Mouse (Mus musculus) forebrain, postnatal 0 days (tissue): ENCODE measurements around the gene Tfcp2. TPM values are rescaled to one million over a fixed set of nuclear protein-coding genes. Genes with fewer than 3 reads are reported as not detected.

ENCODE experiments used
- ATAC-seq: fragments of 200-750 bp; cut with Nextera tagmentation; 2 replicates; pipeline ENCODE4 v1.8.0; 2017; ENCODE audit warnings: mild to moderate bottlenecking, moderate library complexity
- DNase-seq: peaks from one replicate; pipeline ENCODE4 v3.0.0-alpha.2; 2015
- H3K27ac ChIP-seq: fragments of 300-500 bp; sonication (generic); 2 replicates; pipeline ENCODE4 v1.5.1; 2014; ENCODE audit warnings: low read depth, mild to moderate bottlenecking, antibody characterized with exemption, low read length, moderate library complexity, mixed read lengths
- H3K27me3 ChIP-seq: fragments of 300-500 bp; sonication (generic); 2 replicates; pipeline ENCODE4 v1.6.1; 2014; ENCODE audit warnings: mild to moderate bottlenecking, low read length, mixed read lengths; ENCODE audit not compliant: insufficient read depth
- H3K36me3 ChIP-seq: fragments of 300-500 bp; sonication (generic); 2 replicates; pipeline ENCODE4 v1.6.1; 2014; ENCODE audit warnings: mild to moderate bottlenecking, moderate library complexity; ENCODE audit not compliant: insufficient read depth
- H3K4me1 ChIP-seq: fragments of 300-500 bp; sonication (generic); 2 replicates; pipeline ENCODE4 v1.6.1; 2014; ENCODE audit warnings: antibody characterized with exemption; ENCODE audit not compliant: insufficient read depth
- H3K4me2 ChIP-seq: fragments of 300-500 bp; sonication (generic); 2 replicates; pipeline ENCODE4 v1.6.1; 2014; ENCODE audit warnings: low read depth, mild to moderate bottlenecking, moderate library complexity
- H3K4me3 ChIP-seq: fragments of 300-500 bp; sonication (generic); 2 replicates; pipeline ENCODE4 v1.5.1; 2014; ENCODE audit warnings: low read depth, low read length, mixed read lengths
- H3K9ac ChIP-seq: fragments of 300-500 bp; sonication (generic); 2 replicates; pipeline ENCODE4 v1.6.1; 2014; ENCODE audit warnings: mild to moderate bottlenecking
- H3K9me3 ChIP-seq: fragments of 300-500 bp; sonication (generic); 2 replicates; pipeline ENCODE4 v1.6.1; 2016; ENCODE audit warnings: low read length
- CTCF ChIP-seq: sonication (generic); IDR thresholded peaks from 2 replicates; pipeline ENCODE4 v1.5.1; 2016; ENCODE audit warnings: antibody characterized with exemption, control low read depth, low read depth
- WGBS: fragments of 180-500 bp; shearing (Covaris S2); extraction: QIAGEN DNeasy Blood & Tissue Kit; methylation state at CpG from one replicate; pipeline ENCODE4 v1.1.7; 2014; 5-methylcytosine and 5-hydroxymethylcytosine counted together
- polyA plus RNA-seq: library from polyadenylated mRNA; unstranded; fragments of >200 nt; fragmentation: Nextera tagmentation; extraction: Ambion mirVana; gene quantifications from 2 replicates; pipeline ENCODE4 v1.2.1, GENCODE M21; 2015
- total RNA-seq: library from RNA; depleted of rRNA; stranded (reverse); fragments of >200 nt; gene quantifications from 2 replicates; pipeline ENCODE4 v1.2.3, GENCODE M21; 2014

The Tfcp2 gene
- total and polyA plus RNA-seq, 2 experiments from 2014 or later = 29.0 to 34.5 TPM

- 94% methylated on average over 9 of the region's 9 CpGs for WGBS
- Histone ChIP-seq H3K9me3 (no peaks in the 10 kb centered on the region), H3K27me3 (no peaks in the 10 kb centered on the region), H3K4me3 (no peak overlapping the region), H3K27ac (no peak overlapping the region), H3K36me3 (peaks cover 4% of the 10 kb centered on the region; the same call in 1 of the 2 replicates), H3K4me1 (no peaks in the 10 kb centered on the region), H3K9ac (no peak overlapping the region), H3K4me2 (no peak overlapping the region)
- no peak for ATAC-seq
- no peak for DNase-seq
- TF ChIP-seq CTCF = no peak
Observed at GRCm38 (mm10) chr15:100539411-100539810, 12.4 kb downstream of the Tfcp2 start.

GRCm38 (mm10) chr15:100537913-100538312 lies 13.9 kb downstream of the Tfcp2 start:
- Histone ChIP-seq H3K9me3 (no peaks in the 10 kb centered on the region), H3K4me1 (no peaks in the 10 kb centered on the region), H3K9ac (no peak overlapping the region), H3K27ac (no peak overlapping the region), H3K4me2 (no peak overlapping the region), H3K36me3 (peaks cover 4% of the 10 kb centered on the region; the same call in 1 of the 2 replicates), H3K27me3 (no peaks in the 10 kb centered on the region), H3K4me3 (no peak overlapping the region)
- ATAC-seq (no peak), DNase-seq (peak; percentile 50)
- 91% methylated on average over 6 of the region's 6 CpGs for WGBS
- TF ChIP-seq CTCF = peak; percentile 57

- Histone ChIP-seq H3K27me3 (no peaks in the 10 kb centered on the region), H3K4me1 (no peaks in the 10 kb centered on the region), H3K4me2 (no peak overlapping the region), H3K36me3 (peaks cover 7% of the 10 kb centered on the region; the same call in 1 of the 2 replicates), H3K9me3 (no peaks in the 10 kb centered on the region), H3K4me3 (no peak overlapping the region), H3K27ac (no peak overlapping the region), H3K9ac (no peak overlapping the region)
- ATAC-seq = no peak
- no peak for DNase-seq
- WGBS = 78% methylated on average over 5 of the region's 5 CpGs
- no peak for TF ChIP-seq CTCF
Observed at GRCm38 (mm10) chr15:100527900-100528299, 23.9 kb downstream of the Tfcp2 start.

- TF ChIP-seq CTCF = no peak
- no peaks in the 10 kb centered on the region for H3K9me3 ChIP-seq
- H3K27me3 ChIP-seq = no peaks in the 10 kb centered on the region
- H3K9ac ChIP-seq = no peak overlapping the region
- no peak overlapping the region for H3K4me2 ChIP-seq
- DNase-seq (no peak), ATAC-seq (no peak)
- H3K27ac ChIP-seq = no peak overlapping the region
- no peaks in the 10 kb centered on the region for H3K4me1 ChIP-seq
- 94% methylated on average over 14 of the region's 14 CpGs for WGBS
- no peak overlapping the region for H3K4me3 ChIP-seq
- peaks cover 21% of the 10 kb centered on the region for H3K36me3 ChIP-seq
Observed at GRCm38 (mm10) chr15:100525405-100525804, 26.4 kb downstream of the Tfcp2 start.

GRCm38 (mm10) chr15:100520306-100520705 lies 31.5 kb downstream of the Tfcp2 start:
- no peaks in the 10 kb centered on the region for H3K27me3 ChIP-seq
- DNase-seq (no peak), ATAC-seq (no peak)
- H3K4me2 ChIP-seq = no peak overlapping the region
- H3K4me3 ChIP-seq = no peak overlapping the region
- no peaks in the 10 kb centered on the region for H3K9me3 ChIP-seq
- 95% methylated on average over 14 of the region's 14 CpGs for WGBS
- H3K9ac ChIP-seq = no peak overlapping the region
- H3K36me3 ChIP-seq = peaks cover 46% of the 10 kb centered on the region
- no peak for TF ChIP-seq CTCF
- no peaks in the 10 kb centered on the region for H3K4me1 ChIP-seq
- H3K27ac ChIP-seq = no peak overlapping the region

- no peak overlapping the region for H3K9ac ChIP-seq
- ATAC-seq (no peak), DNase-seq (no peak)
- H3K4me3 ChIP-seq = no peak overlapping the region
- WGBS = 85% methylated on average over 2 of the region's 2 CpGs
- TF ChIP-seq CTCF = no peak
- H3K36me3 ChIP-seq = peaks cover 66% of the 10 kb centered on the region
- H3K27me3 ChIP-seq = no peaks in the 10 kb centered on the region
- no peaks in the 10 kb centered on the region for H3K4me1 ChIP-seq
- no peak overlapping the region for H3K27ac ChIP-seq
- no peaks in the 10 kb centered on the region for H3K9me3 ChIP-seq
- H3K4me2 ChIP-seq = no peak overlapping the region
Observed at GRCm38 (mm10) chr15:100515121-100515520, 36.7 kb downstream of the Tfcp2 start.

- no peak for ATAC-seq
- no peak for DNase-seq
- Histone ChIP-seq H3K27me3 (no peaks in the 10 kb centered on the region), H3K36me3 (peaks cover 65% of the 10 kb centered on the region), H3K4me1 (no peaks in the 10 kb centered on the region), H3K4me3 (no peak overlapping the region), H3K9ac (no peak overlapping the region), H3K4me2 (no peak overlapping the region), H3K9me3 (no peaks in the 10 kb centered on the region), H3K27ac (no peak overlapping the region)
- 91% methylated on average over 4 of the region's 4 CpGs for WGBS
- TF ChIP-seq CTCF = no peak
Observed at GRCm38 (mm10) chr15:100513387-100513786, 38.4 kb downstream of the Tfcp2 start.

GRCm38 (mm10) chr15:100510072-100510471 lies 41.7 kb downstream of the Tfcp2 start:
- H3K4me2 ChIP-seq = no peak overlapping the region
- no peak for TF ChIP-seq CTCF
- peaks cover 71% of the 10 kb centered on the region for H3K36me3 ChIP-seq
- no peaks in the 10 kb centered on the region for H3K27me3 ChIP-seq
- no peaks in the 10 kb centered on the region for H3K4me1 ChIP-seq
- WGBS = 95% methylated on average over 11 of the region's 11 CpGs
- no peak overlapping the region for H3K9ac ChIP-seq
- DNase-seq (no peak), ATAC-seq (no peak)
- no peaks in the 10 kb centered on the region for H3K9me3 ChIP-seq
- H3K4me3 ChIP-seq = no peak overlapping the region
- H3K27ac ChIP-seq = no peak overlapping the region
